Mouse (Mus musculus): ENCODE results near the gene Brpf1.
"Not testable (repeated sequence)": the region's sequence is repeated elsewhere in the genome, so short reads cannot be mapped to it uniquely, and the experiment has no call there.

The Brpf1 gene

DNA sequence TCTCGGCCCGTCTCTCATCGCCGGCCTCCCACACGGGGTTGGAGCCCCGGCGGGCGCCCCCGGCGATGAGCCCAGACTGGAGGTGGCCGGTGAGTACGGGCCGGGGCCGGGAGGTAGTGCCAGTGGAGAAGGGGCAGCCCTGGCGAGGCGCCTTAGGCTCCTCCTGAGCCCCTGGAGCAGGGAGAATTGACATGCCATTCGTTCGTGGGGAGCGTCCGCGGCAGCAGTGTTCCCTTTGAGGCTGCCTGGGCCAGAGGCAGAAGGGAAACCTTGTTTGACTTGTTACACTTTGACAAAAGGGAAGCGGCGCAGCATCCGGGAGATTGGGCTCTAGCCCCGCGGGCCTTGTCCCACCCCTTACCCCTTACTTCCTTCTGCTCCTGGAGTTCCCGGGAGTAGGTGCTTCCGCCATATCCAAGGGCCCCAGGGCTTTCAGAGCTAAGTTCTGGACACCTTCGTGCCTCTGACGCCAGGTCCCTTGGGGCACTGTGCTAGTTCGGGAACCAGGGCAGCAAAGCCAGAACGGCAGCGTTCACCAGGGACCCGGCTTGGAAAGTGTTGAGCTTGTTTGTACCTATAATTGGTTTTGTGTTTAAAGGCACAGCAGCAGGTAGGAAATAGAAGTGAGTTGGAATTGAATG, 664 bp downstream of the Brpf1 start:
- DNase-seq: peak; percentile 48 to 52

GRCm38 (mm10) chr6:113308141-113308540, 1.2 kb downstream of the Brpf1 start:
- DNase-seq: peak in 1 of 2 experiments; percentile 35

GRCm38 (mm10) chr6:113315972-113316371, 9.0 kb downstream of the Brpf1 start:
- no peak for DNase-seq

DNA sequence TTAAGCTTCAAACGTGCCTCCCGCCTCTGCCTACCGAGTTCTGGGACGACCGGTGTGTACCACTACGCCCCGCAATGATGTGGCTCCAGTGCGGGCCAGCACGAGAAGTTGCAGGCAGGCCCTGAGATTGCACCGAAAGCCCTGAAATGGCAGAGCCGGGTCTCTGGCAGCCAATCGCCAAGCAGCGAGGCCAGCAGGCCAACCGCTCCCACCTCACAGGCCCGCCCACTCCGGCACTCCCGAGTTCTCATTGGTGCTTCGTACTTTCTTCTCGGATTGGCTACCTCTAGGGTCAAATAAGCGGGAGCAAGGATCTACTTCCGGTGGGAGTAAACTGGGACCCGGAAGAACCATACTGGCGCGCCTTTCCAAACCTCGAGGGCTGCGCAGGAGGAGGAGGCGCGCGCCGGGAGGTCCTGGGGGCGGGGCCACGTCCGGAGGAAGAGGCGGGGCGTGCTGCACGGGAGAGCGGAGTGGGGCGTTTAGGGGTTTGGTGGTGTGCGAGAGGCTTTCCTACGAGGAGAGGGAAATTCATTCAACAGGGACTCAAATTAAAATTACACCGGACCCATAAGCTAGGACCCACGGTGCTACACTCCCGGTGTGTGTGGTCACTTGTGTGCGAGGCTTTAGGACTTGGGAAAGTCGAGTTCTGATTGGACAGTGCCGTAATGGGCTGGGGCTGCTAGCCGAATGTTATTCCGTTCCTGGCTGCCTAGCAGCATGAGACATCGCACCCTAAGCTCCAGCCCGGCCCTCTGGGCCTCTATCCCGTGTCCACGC, 19.8 kb downstream of the Brpf1 start, which contains the start of gene Ogg1:
TSS of gene Ogg1 (plus strand) at position 440 of the 783 bp plus-strand sequence.
- peak; percentile 95 to 96 for DNase-seq

DNA sequence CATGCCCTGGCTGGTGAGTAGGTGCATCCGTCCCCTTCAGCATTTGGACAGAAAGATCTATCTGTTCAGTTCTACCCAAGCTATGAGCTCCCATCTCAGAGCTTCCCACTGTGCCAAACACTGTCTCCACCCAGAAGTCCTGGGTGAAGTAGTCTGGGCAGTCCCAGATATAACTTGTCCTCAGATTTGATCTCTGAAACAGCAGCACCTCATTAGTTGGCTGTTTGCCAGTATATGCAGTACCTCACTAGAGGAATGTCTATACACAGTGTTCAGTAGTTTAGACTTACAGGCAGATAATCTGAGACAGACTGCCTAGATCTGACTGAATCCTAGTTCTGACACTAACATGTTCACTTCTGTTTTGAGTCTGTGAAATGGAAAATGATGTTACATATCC, 22.5 kb downstream of the Brpf1 start:
- DNase-seq: no peak

- DNase-seq: peak in 1 of 2 experiments; percentile 27
These were observed 23.6 kb downstream of the Brpf1 start for GRCm38 (mm10) chr6:113330547-113330946.

GRCm38 (mm10) chr6:113331721-113332120, 24.8 kb downstream of the Brpf1 start:
- no peak for DNase-seq

GRCm38 (mm10) chr6:113332734-113333133, 25.8 kb downstream of the Brpf1 start:
- DNase-seq: not testable (repeated sequence)

DNA sequence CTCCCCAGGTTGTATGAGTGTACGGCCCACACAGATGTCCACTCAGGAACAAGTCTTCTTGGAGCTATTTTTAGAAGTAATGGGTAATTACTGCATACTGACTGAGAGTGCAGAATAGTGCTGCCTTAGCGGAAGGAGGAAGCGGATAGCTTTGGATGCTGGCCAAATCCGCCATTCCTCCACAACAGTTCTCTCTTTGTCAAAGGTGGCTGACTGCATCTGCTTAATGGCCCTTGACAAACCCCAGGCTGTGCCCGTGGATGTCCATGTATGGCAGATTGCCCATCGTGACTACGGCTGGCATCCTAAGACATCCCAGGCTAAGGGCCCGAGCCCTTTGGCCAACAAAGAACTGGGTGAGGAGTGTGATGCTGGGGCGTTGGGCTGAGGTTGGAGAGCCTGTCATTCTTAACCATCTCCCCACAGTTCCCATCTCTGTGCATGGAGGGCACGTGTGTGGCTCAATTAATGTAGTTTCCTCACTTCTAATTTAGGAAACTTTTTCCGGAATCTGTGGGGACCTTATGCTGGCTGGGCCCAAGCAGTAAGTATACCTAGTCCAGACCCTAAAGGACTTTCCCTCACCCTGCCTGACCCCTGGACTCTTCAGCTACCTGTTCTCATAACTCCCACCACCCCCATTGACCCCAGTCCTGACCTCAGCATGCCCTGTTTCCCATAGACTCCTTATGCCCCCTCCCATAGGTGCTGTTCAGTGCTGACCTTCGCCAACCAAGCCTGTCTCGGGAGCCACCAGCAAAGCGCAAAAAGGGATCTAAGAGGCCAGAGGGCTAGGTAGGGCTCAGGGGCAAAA, 26.4 kb downstream of the Brpf1 start:
- no peak for DNase-seq

- DNase-seq: no peak
These were observed 27.3 kb downstream of the Brpf1 start for GRCm38 (mm10) chr6:113334216-113334615.

DNA sequence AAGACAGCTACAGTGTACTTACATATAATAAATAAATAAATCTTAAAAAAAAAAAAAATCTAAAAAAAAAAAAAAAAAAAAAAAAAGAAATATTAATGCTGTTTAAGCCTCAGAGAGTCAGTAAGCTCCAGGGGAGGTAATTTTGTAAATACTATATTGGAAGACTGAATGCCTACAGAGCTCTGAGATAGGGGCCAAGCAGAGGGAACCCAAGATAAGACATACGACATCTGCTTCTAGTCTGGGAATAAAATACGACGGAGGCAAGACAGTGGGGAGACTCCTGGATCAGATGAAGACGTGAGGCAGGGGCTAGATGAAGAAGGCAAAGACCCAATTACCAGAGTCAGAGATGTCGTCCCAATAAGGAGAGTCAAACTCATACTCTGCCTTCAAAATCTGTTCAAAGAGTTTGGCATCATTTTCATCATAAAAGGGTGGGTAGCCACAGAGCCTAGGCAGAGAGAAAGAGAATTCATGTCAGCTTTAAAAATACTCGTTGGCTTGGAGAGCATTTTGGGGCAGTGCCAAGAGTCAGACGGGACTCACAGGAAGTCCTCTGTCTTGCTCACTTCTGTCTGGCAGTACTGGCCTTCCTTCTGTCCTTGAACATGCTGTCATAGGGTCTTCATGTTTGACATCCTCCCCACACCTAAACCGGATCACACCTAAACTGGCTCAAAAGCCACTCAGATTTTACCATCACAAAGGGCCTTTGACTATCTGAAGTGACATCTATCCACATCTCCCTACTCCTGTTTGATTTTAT, 30.1 kb downstream of the Brpf1 start:
- DNase-seq: no peak

DNA sequence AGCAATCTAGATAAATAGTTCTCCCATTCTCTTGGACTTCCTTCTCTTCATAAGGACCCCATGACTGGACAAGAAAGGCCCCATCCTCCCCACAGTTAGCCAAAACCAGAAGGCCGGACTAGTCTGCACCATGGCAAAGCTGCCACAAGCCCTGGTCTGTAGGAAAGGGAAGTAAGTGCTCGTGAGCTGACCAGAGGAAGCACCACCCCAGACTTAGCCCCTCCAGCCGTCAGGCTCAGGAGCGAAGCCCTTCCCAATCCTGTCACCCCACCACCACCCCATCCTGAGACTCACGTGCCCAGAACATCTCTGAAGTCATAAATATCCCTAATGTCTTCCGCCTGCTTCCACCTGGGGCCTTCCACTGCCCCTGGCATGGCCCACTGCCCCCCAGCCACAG, 34.6 kb downstream of the Brpf1 start:
- no peak for DNase-seq

GRCm38 (mm10) chr6:113342297-113342696, 35.4 kb downstream of the Brpf1 start:
- DNase-seq: no peak

GRCm38 (mm10) chr6:113343177-113344092, 36.5 kb downstream of the Brpf1 start, which contains the start of gene Camk1:
Camk1 (minus strand) TSS chr6:113343984.
- DNase-seq: peak; percentile 36 to 53

- no peak for DNase-seq
These were observed 37.4 kb downstream of the Brpf1 start for GRCm38 (mm10) chr6:113344321-113344720.

GRCm38 (mm10) chr6:113346897-113347296, 40.0 kb downstream of the Brpf1 start:
- no peak for DNase-seq

DNA sequence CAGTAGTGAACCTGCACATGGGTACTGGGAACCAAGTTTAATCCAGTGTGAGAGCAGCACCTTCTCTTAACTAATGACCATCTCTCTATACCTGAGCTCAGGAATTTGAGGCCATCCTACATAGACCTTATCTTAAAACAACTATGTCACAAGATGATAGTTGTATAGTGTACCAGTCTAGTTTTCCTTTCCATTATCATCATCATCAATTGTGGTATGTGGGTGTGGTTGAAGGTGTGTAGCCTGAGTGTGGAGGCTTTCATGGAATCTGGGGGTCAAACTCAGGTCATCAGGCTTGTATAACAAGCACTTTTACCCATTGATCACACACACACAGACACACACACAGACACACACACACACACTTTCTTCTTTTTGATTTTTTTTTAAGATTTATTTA, 43.6 kb downstream of the Brpf1 start:
- DNase-seq: no peak

- no peak for DNase-seq
These were observed 44.2 kb downstream of the Brpf1 start for GRCm38 (mm10) chr6:113351161-113351560.

GRCm38 (mm10) chr6:113351653-113352052, 44.7 kb downstream of the Brpf1 start:
- DNase-seq: no peak

DNA sequence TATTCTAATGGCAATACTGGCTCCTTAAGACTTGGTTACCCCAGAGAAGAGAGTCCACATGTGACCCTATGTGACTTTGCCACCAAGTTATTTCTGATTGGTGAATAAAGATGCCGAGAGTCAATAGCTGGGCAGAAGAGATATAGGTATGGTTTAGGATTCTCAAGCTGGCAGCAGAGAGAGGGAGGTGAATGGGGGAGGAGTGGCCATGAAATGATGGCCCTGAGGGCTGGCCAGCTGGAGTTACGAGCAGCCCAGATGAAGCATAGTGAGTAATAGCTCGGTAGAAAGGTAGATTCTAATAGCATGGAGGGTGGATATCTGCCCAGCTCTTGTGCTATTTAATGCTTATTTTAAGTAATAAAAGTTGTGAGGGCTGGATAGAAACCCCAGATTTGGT, 45.9 kb downstream of the Brpf1 start:
- no peak for DNase-seq

- no peak for DNase-seq
These were observed 46.8 kb downstream of the Brpf1 start for GRCm38 (mm10) chr6:113353696-113354095.
